Mouse (Mus musculus) brain, embryonic 14.5 days (tissue): ENCODE results near the gene 2210016F16Rik.

Source experiments
- CTCF ChIP-seq: fragments of 200-500 bp; IDR thresholded peaks from 2 replicates; pipeline ENCODE4 v1.5.1; 2012; ENCODE audit warnings: inconsistent platforms, mild to moderate bottlenecking, moderate library complexity, borderline replicate concordance; ENCODE audit not compliant: insufficient read depth, insufficient read length; ENCODE audit errors: extremely low read depth
- POLR2A ChIP-seq: fragments of 200-500 bp; IDR thresholded peaks from 2 replicates; pipeline ENCODE4 v1.6.1; 2012; ENCODE audit warnings: mild to moderate bottlenecking, inconsistent platforms, borderline replicate concordance; ENCODE audit not compliant: poor library complexity, insufficient read depth, insufficient read length, severe bottlenecking; ENCODE audit errors: extremely low read depth

DNA sequence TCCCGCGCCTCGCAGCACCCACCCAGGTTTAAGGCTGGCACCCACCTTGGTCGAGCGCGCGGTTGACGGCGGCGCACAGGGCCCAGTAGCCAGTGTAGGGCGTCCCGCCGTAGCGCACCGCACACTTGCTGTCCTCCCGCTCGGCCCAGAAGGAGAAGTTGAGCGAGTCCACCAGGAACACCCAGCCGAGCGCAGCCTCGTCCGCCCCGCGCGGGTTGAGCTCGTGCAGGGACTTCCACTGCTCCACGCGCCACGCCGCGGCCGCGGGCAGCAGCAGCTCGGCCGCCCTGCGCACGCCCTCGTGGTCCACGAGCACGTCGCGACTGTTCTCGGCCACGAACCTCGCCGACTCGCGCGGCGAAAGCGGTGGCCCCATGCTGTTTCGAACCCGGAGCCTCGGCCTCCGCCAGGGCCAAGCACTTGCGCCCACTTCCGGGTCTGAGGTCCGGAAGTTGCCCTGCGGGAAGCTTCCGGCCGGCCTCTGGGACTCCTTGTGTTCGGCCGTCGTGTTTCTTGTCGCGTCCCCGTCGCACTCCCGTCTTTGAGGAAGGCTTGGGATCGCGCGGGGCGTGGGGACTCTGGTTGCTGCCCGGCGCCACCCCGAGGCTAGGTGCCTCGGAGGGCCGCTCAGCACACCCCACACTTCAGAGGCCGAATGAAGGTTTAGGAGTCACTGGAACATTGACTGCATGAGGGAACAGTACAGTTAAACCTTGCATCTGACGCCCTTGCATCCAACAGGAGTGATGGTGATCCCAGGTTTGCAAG lies at the start of gene 2210016F16Rik:
- no peak for TF ChIP-seq POLR2A
- no peak for TF ChIP-seq CTCF
